Mouse (Mus musculus) heart, postnatal 4 days (tissue): ENCODE measurements around the gene Efnb3. TPM values are rescaled to one million over a fixed set of nuclear protein-coding genes. Genes with fewer than 3 reads are reported as not detected.

ENCODE experiments used
- DNase-seq: peaks from one replicate; pipeline ENCODE4 v3.0.0; 2021
- total RNA-seq, 2 experiments: library from RNA; stranded (reverse); gene quantifications; 2 replicates each; pipeline ENCODE4 v1.2.3; 2021

The Efnb3 gene
- total RNA-seq, result 100 to 1,000 TPM in 1 of 2 experiments, 10 to 100 TPM in 1; 98.5 to 117 TPM

DNA sequence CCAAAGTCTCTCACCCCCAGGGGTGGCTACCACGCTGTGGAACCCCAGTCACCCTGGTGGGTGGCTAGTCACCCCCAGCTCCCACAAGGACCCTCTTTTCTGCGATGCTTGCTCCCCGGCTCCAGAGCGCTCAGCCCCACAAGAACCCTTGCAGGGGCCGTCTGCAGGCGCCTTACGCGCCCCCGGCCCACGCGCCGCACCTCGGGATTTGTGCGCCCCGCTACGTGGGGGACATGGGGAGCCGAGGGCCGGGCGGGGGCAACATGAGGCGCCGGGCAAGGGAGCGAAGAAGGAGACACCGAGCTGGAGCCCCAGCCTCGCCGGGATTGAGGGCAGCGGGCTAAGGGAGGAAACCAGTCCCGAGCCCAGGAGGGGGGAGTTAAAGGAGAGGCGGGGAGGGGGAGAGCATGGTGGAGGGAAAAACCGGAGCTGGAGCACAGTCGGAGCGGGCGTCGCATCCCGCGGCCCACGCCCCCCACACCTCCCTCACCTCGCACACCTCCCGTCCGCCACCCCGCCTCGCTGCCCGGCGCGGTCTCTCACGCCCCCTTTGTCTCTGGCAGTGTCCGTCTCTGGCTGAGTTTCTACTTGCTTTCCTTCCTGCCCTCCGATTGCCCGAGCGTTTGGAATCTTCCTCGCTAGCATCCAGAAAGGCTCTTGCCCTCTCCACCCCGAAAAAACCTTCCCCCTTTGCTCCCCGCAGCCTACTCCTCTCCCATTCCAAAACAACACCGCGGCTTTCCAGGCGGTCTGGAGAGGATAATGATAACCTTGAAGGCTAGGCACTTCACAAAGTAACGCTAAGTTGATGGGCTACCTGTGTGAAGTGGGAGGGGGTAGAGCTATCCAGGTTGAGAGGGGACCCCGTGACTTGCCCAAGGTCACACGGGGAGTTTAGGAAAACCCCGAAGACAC, at the start of gene Efnb3:
Gene Efnb3 (minus strand): TSS at position 355 of the 915 bp plus-strand sequence.
- DNase-seq, result peak; percentile 70

DNA sequence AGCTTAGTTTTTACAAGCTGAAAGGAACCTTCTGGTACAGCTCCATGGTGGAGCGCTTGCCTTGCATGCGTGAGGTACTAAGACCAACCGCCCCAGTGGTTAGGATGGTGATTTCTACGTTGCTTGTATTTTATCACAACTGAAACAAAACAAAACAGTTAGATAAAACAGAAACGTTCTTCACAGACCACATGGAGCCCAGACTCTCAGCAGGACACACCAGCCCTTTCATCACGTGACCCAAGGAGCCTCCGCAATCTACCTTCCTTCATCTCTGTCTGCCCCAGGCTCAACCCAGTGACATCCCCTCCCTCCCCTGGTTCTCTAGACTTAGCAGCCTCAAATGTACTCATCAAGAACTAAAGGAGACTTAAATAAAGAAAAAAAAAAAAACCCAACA, 49.4 kb upstream of the Efnb3 start:
- DNase-seq, result no peak

DNA sequence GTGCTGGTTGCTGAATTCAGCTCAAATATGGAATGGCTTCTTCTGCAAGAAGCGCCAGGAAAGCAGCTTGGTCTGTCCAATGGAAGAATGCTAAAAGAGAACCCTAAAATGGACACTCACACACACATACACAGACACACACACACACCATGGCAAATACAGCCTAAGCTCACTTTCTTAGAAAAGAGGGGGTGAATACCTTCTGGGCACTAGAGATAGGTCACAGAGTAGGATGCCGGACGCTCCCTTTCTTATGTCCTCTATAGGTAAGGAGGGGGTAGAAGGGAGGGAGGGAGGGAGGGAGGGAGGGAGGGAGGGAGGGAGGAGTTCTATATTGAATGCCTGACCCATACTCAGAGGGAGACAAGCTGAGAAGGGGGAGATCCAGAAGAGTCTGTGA, 48.5 kb upstream of the Efnb3 start:
- no peak for DNase-seq

DNA sequence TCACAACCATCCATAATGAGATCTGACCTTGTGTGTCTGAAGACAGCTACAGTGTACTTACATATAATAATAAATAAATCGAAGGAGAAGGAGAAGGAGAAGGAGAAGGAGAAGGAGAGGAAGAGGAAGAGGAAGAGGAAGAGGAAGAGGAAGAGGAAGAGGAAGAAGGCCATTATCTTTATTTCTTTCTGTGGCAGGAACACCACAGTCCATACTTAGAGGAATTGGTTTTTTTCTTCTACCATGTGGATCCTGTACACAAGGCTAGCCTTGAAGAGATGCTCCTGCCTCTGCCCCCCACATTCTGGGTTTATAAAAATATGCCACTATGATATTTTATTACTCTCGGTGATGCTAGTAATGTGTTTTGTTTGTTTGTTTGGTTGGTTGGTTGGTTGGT, 46.8 kb upstream of the Efnb3 start:
- no peak for DNase-seq

DNA sequence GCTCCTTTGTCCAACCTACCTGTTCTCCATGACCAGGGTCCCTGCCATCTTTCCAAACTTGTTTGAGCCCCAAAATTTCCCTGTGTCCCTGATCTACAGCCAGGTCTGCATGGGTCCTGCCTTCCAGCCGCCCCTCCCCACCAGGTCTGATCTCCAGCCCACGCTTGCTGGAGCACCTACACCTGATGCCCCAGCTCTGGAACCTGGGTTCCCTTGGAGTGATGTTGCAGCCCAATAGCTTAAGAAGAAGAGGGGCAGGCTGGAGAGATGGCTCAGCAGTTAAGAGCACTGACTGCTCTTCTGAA, 46.4 kb upstream of the Efnb3 start:
- no peak for DNase-seq

DNA sequence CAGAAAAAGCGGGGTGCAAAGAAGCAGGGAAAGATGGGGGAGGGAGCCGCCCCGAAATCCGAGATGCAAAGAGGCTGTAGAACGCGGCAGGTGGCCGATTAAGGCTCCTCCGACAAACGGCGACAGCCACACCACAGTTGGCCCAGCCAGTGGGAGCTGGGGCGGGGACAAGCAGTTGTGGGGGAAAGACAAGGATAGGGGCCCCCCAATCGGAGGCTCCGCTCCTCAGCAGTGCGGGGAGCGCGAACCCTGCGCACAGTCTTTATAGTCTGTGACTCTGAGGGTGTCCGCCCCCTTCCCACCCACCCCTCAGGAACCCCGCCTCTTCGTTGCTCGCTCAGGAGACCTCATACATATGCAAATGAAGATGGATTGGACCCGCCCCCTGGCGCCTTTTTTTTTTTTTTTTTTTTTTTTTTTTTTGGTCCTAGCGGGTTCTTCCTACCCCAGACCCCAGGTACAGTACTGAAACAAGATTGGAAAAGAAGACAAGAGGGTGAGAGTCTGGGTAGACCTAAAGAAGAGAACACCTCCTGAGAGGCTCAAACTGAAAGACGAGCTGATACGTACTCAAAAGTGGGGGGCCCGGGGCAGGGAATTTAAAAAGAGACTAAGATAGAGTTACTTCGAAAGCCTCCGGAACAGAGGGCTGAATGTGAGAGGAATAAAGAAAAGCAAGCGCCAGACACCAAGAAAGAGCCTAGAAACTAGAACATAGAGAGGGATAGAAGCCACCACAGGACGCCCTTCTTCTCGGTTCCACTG, 45.9 kb upstream of the Efnb3 start, which contains the start of gene Atp1b2:
Gene Atp1b2 (minus strand): TSS at position 217 of the 765 bp plus-strand sequence.
- DNase-seq, result peak; percentile 79

DNA sequence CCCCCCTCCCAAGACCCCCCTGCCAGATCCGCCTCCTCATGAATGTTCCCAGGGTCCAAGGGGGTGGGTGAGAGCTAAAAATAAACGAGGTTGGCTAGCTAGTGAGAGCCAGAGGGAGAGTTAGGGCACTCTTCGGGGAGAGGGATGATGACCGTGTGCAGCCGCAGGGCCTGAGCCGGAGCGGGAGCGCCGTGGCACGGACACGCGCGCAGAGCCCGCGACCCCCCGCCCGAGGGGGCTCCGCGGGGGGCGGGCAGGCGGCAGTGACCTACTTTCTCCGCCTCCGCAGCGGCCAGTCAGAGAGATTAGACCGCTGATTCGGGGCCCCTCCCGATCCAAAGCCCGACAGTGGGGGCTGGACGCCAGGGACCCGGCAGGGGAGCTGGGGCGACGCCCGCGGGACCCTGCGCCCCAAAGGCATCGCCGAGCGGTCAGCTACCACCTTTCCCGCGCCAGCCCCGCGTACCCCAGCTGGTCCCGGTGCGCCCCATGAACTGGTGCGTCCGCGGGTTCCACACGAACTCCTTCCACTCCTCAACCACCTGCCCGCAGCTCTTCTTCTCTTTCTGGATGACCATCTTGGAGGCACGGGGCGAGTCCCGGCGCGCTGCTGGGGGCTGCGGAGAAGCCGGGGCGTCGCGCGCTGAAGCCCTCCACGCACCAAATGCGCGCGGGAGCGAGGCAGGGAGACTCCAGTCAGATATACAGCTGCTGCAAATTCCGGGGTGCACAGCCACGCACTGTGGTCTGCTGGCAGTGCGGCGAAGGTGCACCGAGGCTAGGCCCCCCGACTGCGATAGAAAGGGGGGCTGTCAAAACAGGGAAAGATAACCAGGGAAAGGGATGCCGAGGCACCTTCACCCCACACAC, 45.0 kb upstream of the Efnb3 start:
- DNase-seq, result peak; percentile 28

DNA sequence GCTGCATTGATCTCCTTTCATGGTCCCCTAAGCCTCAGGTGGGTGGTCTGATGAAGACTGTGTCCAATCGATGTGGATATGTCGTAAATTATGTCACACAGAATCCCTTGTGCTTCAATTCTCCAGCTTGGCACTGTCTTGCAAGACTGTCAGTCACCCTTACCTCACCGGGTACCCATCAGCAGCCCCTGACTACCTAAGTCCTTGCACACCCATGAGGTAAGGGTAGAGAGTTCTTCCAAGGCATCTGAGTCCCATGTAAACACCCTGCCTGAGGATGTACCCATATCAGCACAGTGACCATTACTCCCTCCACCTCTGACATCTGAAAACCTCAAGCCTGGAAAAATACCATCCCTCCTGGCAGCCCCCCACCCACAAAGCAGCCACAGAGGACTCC, 44.3 kb upstream of the Efnb3 start:
- DNase-seq, result no peak

DNA sequence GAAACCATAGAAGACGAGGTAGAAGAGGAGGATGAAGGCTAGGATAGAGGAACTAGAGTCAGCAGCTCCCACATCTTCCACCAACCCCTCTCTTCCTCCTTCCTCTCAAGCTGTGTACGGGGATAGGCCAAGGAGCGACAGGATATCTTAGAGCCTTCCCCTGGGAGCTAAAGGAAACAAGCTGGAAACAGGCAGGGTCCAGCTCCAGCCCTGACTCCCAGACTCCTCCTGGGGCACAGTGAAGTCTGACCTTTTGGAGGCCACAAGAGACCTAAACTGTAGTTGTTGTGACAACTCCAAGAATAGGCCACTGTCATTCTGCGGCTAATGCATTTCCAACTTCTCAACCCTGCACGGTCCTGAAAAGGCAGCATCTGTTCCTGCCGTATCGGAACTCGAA, 43.5 kb upstream of the Efnb3 start:
- DNase-seq, result peak; percentile 36

DNA sequence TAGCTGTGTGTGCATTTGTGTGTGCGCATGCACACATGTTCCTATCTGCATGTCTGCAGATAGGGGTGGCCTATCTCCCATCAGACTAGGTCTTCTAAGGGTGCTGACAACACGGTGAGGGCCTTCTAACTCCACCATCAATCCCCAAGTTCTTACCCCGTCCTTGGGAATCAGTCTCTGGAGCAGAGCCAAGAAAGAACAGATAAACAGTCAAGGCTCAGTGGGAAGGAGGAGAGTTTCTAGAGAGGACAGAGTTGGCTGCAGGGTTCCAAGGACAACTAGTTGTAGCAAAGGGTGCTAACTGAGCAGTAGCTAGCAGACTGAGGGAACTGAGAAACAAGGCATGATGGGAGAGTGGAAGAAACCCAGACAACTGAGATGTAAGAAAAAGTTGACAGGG, 41.8 kb upstream of the Efnb3 start:
- DNase-seq, result no peak

DNA sequence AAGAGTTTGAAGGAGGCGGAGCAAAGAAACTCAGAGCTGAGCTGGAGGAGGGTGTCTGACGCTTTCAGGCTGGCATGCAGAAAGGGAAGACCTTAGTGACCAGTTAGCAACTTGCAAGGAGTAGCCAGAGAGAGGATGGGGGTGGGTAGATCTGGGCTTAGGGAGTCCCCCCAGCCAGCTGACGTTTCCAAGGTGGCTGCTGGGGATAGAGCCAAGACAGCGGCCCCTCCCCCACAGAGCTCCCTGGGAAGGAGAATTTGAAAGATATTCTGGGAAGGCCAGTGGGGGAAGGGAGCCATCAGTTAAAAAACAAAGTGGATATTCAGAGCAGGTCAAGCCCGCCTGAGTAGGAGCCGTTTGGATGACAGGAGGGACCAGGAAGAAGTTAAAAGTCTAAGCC, 40.1 kb upstream of the Efnb3 start:
- peak; percentile 87 for DNase-seq

DNA sequence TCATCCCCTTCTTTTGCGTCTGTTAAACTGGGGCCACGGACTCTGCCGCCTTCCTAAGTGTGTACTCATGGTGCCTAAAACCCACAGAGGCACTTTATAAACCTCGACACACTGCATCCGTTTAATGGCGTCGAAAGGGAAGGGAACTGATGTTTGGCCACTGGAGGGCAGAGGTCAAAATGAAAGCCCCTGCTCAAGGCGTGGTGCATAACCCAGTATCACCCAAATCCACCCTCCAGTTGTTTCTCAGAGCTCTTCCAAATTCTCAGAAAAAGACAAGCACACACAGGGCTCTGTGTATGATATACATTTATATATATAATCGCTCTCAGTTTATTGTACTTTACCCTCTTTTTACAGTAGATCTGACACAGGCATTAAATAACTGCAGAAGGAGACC, 39.4 kb upstream of the Efnb3 start:
- no peak for DNase-seq

DNA sequence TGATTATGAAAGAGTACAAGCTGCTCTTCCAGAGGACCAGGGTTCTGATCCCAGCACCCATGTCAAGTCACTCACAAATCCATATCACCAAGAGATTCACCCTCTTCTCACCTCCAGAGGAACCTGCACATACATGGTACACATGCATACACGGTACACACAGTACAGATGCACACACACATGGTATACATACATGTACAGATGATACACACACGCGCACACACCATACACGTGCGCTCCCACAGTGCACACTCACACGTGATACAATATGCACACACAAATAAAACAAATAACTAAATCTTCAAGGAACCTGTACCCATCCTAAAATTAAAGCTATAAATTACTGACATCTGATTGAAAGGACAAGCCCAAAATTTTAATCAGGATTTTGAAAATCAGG, 34.8 kb upstream of the Efnb3 start:
- DNase-seq, result no peak

DNA sequence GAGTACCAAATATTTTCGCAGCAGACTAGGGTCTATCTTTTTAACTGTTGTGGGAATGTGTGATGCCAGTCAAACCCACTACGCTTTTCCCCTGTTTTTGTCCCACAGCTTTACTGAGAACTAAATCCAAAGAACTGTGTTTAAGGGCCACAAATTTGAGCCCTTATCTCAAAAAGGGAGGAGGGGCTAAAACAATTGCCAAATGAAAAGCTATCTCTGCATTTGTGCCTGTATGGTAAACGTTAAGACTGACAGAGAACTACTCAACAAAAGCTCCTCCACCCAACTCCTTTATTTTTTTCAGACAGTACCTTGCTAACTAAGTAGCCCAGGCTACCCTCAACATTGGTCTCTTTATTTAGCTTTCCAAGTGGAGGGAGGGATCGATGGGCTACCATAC, 32.8 kb upstream of the Efnb3 start:
- no peak for DNase-seq

DNA sequence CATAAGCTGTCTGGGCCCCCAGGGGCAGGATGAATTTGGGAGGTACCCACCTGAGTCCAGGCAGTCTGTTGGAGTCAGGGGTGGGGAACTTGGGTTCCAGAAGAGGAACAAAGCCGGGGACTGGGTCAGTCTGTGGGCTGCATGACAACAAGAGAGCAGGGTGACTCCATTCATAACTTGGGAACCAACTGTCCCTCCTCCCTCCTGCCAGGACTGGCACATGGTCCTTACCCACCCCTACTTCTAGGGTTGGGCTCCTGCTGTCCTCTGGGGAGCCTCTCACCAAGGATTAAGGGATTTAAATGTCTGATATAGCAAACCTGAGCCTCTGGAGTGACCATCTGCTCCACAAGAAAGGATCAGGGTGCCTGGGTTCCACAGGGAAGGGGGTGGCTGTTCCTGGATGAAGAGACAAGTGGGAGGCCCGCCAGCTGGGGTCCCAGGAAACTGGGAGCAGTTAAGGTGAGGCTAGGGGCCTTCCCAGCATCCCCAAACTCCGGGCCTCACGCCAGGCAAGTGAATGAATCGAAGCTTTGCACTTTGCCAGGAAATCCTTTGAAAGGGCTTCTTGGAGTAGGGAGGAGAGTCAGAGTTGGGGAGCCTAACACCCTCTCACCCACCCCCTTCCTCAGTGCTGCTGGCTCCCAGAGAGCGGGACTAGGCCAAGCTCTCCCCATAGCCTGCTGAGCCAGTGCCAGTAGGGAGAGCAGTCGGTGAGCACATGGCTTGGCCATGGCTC, 32.1 kb upstream of the Efnb3 start:
- DNase-seq, result no peak

DNA sequence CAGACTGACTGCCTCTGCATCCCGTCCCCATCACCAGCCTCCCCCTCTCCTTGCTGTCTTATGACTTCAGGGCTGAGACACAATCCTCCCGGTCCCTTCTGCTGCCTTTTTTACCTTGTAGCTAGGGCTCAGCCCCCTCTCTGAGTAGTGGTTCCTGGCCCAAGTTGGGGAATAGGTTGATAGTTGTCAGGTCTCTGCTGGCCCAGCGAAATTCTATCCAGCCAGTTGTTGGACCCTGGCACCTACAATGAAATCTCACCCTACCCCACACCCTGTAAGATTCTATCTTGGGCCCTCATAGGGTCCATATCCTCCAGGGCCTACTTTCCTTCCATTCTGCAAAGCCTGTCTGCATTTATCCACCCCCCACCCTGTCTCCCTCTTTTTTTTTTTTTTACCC, 31.4 kb upstream of the Efnb3 start:
- no peak for DNase-seq

DNA sequence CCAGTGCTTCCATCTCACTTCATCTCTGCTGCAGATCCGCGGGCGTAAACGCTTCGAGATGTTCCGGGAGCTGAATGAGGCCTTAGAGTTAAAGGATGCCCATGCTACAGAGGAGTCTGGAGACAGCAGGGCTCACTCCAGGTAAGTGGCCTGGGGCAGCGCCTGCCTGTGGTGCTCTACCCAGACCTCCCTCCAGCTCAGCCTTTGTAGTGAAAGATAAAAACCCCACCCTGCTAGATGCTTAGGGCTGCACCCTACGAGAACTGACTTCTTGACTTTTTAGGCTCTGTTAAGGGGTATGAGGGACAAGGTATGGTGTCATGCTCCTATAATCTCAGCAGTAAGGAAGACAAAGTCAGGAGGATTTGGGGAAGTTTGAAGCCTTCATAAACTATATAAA, 30.6 kb upstream of the Efnb3 start:
- no peak for DNase-seq

DNA sequence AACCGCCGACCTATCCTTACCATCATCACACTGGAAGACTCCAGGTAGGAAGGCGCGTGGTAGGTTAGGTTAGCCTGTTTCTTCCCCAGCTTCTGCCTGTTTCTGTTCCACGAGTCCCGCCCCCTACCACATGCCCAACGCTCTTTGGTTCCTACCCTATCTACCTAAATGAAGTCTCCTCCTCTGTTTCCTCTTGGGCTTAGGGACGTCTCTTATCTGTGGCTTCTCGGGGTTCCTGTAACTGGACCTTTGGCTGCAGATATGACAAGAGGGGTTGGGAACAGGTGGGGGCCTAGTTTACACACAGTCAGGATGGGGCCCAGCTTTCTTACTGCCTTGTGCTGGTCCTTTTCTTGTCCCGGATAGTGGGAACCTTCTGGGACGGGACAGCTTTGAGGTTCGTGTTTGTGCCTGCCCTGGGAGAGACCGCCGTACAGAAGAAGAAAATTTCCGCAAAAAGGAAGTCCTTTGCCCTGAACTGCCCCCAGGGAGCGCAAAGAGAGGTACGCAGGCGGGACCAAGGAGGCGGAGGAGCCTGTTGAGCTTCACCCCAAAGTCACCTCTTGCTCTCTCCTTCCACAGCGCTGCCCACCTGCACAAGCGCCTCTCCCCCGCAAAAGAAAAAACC, 29.3 kb upstream of the Efnb3 start:
- DNase-seq, result no peak

DNA sequence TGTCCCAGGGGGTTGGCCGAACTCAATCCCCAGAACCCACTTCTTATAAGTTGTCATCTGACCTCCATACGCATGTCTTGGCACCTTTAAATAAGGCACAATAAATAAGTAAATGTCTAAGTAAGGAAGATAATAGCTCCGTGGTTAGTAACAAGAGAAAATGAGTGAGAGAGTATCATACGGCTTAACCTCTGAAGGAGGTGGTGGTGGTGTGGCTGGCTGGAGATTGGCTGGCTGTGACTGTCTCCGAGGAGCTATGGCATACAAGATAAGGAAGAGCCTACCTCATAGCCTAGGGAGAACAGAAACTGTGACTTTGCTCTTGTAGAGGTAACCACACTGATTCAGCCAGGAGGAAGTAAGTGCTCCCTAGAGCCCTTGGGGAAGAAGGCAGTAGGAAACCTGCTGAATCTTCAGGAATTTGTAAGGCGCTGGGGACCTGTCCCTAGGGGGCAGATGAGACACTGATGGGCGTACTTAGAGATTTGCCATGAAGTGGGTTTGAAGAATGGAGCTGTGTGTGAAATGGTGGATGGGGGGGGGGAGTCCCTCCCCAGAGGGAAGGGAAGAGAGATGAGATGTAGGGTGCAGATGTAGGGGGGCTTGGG, 25.8 kb upstream of the Efnb3 start:
- no peak for DNase-seq

DNA sequence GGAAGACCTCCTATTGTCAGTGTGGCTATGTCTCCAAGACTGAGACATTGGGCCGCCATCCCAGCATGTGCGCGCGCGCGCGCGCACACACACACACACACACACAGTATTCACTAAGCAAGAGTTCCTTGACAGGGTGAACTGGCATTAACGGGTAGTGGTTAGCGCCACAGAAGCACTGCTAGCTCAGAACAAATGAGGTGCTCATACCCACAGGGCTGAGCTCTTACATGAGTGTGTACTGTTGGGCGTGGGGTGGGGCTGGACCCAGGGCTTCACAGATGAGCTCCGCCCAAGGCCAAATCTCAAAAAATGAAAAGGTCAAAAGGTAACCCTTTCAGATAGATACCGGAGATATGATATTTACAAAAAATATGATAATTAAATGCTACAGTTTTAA, 24.9 kb upstream of the Efnb3 start:
- no peak for DNase-seq

DNA sequence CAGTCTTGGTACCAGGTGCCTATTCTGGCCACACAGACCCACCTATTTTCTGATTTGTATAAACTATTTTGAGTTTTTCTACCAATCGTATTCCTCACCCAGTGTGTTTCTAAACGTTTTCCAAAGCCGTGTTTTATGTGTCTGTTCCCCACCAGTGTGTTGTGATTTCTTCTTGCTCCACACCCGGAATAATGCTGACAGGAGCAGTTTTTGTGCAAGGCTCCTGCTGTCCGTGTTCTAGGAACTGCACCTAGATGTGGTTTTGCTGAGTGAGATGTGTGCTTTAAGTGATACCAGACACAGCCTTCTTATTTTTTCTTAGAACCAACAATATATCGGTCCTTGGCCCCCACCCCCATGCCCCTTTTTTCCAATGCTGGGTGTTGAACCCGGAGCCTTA, 24.0 kb upstream of the Efnb3 start:
- no peak for DNase-seq
